Mouse (Mus musculus) kidney, adult 2 months (tissue): ENCODE measurements around the gene Creb3l2. TPM values are rescaled to one million over a fixed set of nuclear protein-coding genes. Genes with fewer than 3 reads are reported as not detected.
A peak's percentile ranks its signal among the peaks of the same experiment; 100 is the strongest.
"Not testable (repeated sequence)": the region's sequence is repeated elsewhere in the genome, so short reads cannot be mapped to it uniquely, and the experiment has no call there.

Source experiments
- DNase-seq: peaks from one replicate; pipeline ENCODE4 v3.0.0; 2021
- H3K27ac ChIP-seq: fragments of 200-500 bp; 2 replicates; pipeline ENCODE4 v1.5.1; 2012; ENCODE audit warnings: low read depth, low read length, control low read depth, inconsistent platforms; ENCODE audit not compliant: insufficient read depth
- H3K27me3 ChIP-seq: fragments of 200-500 bp; replicated peaks from 2 replicates; pipeline ENCODE4 v1.6.1; 2012; ENCODE audit warnings: mild to moderate bottlenecking, moderate library complexity, low read length, inconsistent platforms; ENCODE audit not compliant: control insufficient read depth, insufficient read depth
- H3K36me3 ChIP-seq: fragments of 200-500 bp; 2 replicates; pipeline ENCODE4 v1.6.1; 2012; ENCODE audit warnings: mild to moderate bottlenecking, moderate library complexity, low read length, inconsistent platforms; ENCODE audit not compliant: control insufficient read depth, insufficient read depth
- H3K4me1 ChIP-seq: fragments of 200-500 bp; 2 replicates; pipeline ENCODE4 v1.6.1; 2011; ENCODE audit warnings: low read length; ENCODE audit not compliant: control insufficient read depth, insufficient read depth
- H3K4me3 ChIP-seq: fragments of 200-500 bp; 2 replicates; pipeline ENCODE4 v1.5.1; 2011; ENCODE audit warnings: mild to moderate bottlenecking, low read depth, low read length, control low read depth; ENCODE audit not compliant: insufficient read depth
- CTCF ChIP-seq: fragments of 200-500 bp; conservative IDR thresholded peaks from 2 replicates; pipeline ENCODE4 v1.5.1; 2011; ENCODE audit warnings: low read depth, mild to moderate bottlenecking, control low read depth, low read length, moderate library complexity, mixed read lengths; ENCODE audit not compliant: insufficient read depth, insufficient read length
- POLR2A ChIP-seq: fragments of 200-500 bp; IDR thresholded peaks from one replicate; pipeline ENCODE4 v1.6.1; 2011; ENCODE audit warnings: low read depth, low read length, control low read depth
- WGBS: fragments of 180-500 bp; shearing (Covaris S2); methylation state at CpG from one replicate; pipeline ENCODE4 v1.1.7; 2018; 5-methylcytosine and 5-hydroxymethylcytosine counted together
- polyA plus RNA-seq: library from polyadenylated mRNA; depleted of rRNA; stranded (reverse); fragments of >200 nt; gene quantifications from 2 replicates; pipeline ENCODE4 v1.2.3, GENCODE M21; 2012

Gene Creb3l2
- polyA plus RNA-seq, 1 experiment: 25.0 TPM

DNA sequence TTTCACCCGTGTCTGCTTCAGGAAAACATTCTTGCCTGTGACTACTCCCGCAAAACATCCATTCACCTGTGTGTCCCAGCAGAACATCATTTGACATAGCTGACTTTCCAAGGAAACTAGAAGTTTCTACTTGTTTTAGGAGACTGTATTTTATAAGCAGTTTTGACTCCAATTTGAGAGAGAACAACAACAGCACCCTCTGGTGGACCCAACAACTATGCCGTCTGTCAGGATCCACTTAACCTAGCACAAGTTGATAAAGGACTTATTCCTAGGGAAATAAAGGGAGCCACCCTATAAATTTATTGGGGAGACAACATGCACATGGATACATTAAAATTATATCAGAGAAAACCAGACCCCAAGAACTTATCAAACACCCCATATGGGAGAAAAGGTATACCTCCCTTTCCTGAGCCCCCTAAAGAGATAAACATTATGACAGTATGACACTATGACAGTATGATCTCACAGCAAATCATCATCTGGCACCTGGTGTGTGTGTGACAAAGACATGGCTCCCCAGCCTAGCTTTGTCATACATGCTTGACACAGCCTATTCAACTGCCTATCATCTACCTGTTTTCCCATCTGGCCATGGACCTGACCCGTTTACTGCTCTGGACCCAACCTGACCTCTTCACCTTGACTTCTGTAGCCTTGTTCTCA is 31.9 kb upstream of the Creb3l2 start:
- no peak overlapping the region for H3K4me3 ChIP-seq
- DNase-seq: peak; percentile 60
- H3K4me1 ChIP-seq: no peaks in the 10 kb centered on the region
- H3K27me3 ChIP-seq: no peaks in the 10 kb centered on the region
- H3K36me3 ChIP-seq: no peaks in the 10 kb centered on the region
- H3K27ac ChIP-seq: no peak overlapping the region
- TF ChIP-seq POLR2A (no peak), CTCF (no peak)
- WGBS: 77% methylated on average over 4 of the region's 4 CpGs

DNA sequence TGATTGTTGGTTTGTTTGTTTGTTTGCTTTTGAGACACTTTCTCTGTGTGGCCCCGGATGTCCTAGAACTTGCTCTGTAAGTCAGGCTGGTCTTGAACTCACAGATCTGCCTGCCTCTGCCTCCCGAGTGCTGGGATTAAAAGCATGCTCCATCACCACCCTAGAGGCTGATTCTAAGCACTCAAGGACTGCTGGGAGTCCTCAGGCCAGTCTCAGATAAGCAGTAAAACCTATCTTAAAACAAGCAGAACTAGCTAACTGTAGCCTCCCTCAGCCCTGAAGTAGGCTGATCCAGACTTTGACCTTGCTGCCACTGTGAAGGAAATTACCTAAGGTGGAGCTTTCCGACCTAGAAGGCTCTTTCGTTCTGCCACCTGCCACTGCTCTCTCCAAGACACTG is 28.3 kb upstream of the Creb3l2 start:
- H3K4me3 ChIP-seq: no peak overlapping the region
- H3K4me1 ChIP-seq: no peaks in the 10 kb centered on the region
- no peak overlapping the region for H3K27ac ChIP-seq
- no peak for TF ChIP-seq POLR2A
- TF ChIP-seq CTCF: no peak
- H3K36me3 ChIP-seq: no peaks in the 10 kb centered on the region
- 69% methylated on average over 4 of the region's 4 CpGs for WGBS
- no peaks in the 10 kb centered on the region for H3K27me3 ChIP-seq
- no peak for DNase-seq

DNA sequence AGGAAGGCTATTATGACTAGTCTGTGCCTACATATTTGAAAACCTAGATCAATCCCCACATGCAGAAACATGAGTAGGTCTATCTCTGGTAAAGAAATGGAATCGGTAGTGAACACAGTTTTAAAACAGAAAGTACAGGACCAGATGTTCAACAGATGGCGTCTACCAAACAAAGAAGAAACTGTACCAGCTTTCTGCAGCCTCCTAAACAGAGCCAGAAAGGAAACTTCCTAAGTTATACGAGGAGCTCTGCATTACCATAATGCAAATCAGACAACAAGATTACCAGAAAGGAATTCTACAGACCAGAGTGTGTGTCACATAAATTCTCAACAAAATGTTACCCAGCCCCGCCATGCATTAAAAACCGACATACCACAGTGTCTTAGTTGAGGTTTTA is 23.9 kb upstream of the Creb3l2 start:
- Histone ChIP-seq H3K27me3 (no peaks in the 10 kb centered on the region), H3K4me3 (no peak overlapping the region), H3K4me1 (peaks cover 4% of the 10 kb centered on the region; the same call in 1 of the 2 replicates), H3K27ac (no peak overlapping the region), H3K36me3 (no peaks in the 10 kb centered on the region)
- WGBS: 61% methylated on average over 5 of the region's 5 CpGs
- no peak for DNase-seq
- TF ChIP-seq POLR2A: no peak
- no peak for TF ChIP-seq CTCF

DNA sequence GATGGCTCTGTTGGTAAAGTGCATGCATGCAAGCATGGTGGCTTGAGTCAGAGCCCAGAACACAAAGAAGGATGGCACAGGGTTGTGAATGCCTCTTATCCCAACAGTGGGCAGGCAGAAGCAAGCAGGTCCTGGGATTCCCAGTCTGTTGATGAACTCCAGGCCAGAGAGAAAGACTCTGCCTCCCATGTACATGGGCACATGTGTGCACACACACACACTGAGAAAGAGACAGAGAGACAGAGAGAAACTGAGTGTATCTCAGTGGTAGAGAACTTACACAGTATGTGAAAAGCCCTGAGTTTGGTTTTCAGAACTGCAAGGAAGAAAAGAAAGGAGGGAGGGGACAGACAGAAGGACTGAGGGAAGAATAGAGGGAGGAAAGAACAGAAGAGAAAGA is 23.4 kb upstream of the Creb3l2 start:
- no peak overlapping the region for H3K27ac ChIP-seq
- H3K4me1 ChIP-seq: peaks cover 4% of the 10 kb centered on the region; the same call in 1 of the 2 replicates
- H3K4me3 ChIP-seq: no peak overlapping the region
- no peak for DNase-seq
- no peaks in the 10 kb centered on the region for H3K36me3 ChIP-seq
- TF ChIP-seq POLR2A (no peak), CTCF (no peak)
- H3K27me3 ChIP-seq: no peaks in the 10 kb centered on the region

DNA sequence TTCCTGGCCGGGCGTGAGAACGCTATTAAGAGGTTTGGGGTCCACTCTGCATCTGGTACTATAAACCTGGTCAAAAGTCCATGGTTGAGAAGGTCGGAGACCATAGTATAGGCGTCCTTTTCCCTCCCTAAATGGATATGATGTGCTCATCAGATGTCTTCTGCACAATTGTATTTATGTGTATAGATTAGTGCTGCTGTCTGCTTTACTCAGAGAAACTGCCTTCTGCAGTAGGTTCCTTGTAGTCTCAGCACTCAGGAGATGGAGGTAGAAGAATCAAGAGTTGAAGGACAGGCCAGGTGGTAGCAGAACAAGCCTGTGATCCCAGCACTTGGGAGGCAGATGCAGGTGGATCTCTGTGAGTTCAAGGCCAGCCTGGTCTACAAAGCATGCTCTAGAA is 22.6 kb upstream of the Creb3l2 start:
- WGBS: 1% methylated on average over 5 of the region's 5 CpGs
- no peaks in the 10 kb centered on the region for H3K27me3 ChIP-seq
- H3K27ac ChIP-seq: 0 out of 2 replicates have a peak overlapping the region, but pooled peaks have one; percentile 73
- TF ChIP-seq POLR2A (no peak), CTCF (no peak)
- H3K4me3 ChIP-seq: peak overlapping the region; percentile 56
- no peaks in the 10 kb centered on the region for H3K36me3 ChIP-seq
- DNase-seq: no peak
- H3K4me1 ChIP-seq: peaks cover 4% of the 10 kb centered on the region; the same call in 1 of the 2 replicates

DNA sequence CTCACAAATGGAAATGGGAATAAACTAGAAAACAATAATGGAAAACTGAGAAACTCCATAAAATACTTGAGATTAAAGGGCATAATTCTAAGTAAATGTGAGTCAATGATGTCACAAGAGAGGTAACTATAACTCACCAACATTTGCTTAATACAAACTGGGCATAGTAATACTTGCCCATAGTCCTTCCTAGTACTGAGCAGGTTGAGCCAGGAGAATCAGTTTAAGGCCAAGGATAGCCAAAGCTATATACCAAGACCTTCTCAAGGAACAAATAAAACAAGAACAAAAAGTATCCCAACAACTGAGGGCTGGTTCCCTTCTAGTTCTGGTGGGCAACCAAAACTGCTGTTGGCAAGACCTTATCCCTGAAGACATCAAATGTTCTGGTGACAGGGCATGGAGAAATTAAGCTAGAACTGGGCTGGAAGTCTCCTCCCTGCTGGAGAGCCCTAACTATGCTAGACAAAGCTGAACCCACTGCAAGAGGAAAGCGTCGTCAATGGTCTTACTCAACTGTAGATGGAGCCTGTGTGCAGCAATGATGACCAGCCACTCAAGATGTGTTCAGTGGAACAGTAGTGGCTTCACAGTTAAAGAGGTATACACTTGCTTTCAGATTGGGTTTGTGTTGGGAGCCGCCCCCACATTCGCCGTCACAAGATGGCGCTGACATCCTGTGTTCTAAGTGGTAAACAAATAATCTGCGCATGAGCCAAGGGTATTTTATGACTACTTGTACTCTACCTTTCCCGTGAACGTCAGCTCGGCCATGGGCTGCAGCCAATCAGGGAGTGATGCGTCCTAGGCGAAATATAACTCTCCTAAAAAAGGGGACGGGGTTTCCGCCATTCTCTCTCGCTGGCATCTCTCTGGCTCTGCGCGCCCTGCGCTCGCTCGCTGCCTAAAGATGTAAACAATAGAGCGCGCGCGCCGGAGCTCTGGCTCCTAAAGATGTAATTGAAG is 21.9 kb upstream of the Creb3l2 start:
- WGBS: under 1% methylated on average over 7 of the region's 25 CpGs
- Histone ChIP-seq H3K4me3 (peak overlapping the region; percentile 17), H3K27ac (peak overlapping the region; percentile 20; the same call in 1 of the 2 replicates)
- DNase-seq: peak; percentile 86
- not testable (repeated sequence) for H3K27me3 ChIP-seq, H3K36me3 ChIP-seq, H3K4me1 ChIP-seq

DNA sequence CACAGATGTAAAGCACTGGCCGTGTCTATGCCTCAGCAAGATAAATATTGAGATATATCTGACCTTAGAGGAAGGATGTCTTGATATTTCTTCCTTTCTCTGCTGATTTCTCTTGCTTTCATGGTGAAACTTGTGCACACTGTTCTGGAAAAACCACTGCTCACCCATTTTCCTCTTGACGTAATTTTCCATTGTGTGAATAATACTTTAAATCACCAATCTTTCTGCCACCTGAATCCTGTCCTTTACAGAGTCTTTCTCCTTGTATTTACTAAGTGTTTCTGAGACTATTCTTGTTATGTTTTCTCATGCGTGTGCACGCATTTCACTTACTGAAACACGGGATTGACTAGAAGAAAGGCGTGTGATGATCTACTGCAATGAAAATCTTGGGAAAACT is 18.7 kb upstream of the Creb3l2 start:
- TF ChIP-seq CTCF: no peak
- TF ChIP-seq POLR2A: no peak

DNA sequence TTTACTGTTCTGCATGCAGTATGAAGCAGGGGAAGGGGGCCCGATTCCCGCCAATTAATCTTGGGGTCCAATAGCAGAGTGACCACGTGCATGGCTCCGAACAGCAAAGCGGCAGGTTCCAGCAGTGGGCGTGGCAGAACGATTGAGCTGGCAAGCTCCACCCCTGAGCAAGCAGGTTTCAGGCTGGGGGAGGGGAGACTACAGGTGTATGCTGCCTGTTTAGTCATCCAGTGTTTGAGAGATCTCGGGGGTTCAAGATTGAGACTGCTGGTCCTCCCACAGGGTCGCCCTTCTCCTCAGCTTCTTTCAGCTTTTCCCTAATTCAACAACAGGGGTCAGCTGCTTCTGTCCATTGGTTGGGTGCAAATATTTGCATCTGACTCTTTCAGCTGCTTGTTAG is 17.7 kb upstream of the Creb3l2 start:
- H3K27ac ChIP-seq, H3K4me3 ChIP-seq, DNase-seq, H3K27me3 ChIP-seq, H3K4me1 ChIP-seq, H3K36me3 ChIP-seq: not testable (repeated sequence)
- WGBS: 45% methylated on average over 9 of the region's 9 CpGs

More for the DNA sequence above, 18.7 kb upstream of the Creb3l2 start:
- Histone ChIP-seq H3K36me3 (no peaks in the 10 kb centered on the region), H3K27me3 (no peaks in the 10 kb centered on the region), H3K4me1 (peaks cover 4% of the 10 kb centered on the region; the same call in 1 of the 2 replicates), H3K27ac (no peak overlapping the region), H3K4me3 (no peak overlapping the region)
- WGBS: 91% methylated on average over 6 of the region's 6 CpGs
- DNase-seq: no peak
